Mouse (Mus musculus): ENCODE results near the gene Zfyve28. TPM values are rescaled to one million over a fixed set of nuclear protein-coding genes. Genes with fewer than 3 reads are reported as not detected.

Gene Zfyve28
- total and polyA plus RNA-seq, 2 experiments = 0.15 TPM; not detected in 1

DNA sequence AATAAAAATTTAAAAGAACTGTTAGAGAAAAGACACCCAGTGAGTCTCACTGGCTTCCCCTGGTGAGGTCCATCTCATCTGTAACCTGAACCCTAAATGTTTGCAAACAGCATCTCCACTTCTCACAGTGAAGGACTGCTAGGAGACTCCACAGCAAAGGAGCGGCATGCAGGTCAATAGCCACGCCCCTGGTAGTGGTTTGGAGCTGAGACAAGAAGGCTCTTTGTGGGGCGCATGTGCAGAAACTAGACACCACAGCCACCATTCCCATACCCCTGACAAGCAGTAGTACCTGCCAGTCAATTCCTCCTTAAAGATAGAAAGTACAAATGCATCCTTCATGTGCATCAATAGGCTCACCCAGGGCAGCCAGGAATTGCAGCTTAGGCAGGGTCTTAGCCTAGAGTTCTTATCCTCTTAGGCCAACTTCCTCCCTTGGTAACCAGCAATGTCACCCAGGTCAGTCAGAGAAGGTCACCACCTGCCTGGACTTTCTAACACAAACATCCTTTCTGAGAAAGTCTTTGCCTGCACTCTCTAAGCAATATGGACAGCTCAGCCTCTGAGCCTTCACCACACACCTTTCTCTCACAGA is 4.0 kb downstream of the Zfyve28 start:
- H3K27ac ChIP-seq (replicated peaks; ENCODE audit: insufficient read depth, low read depth, low read length) = no peak overlapping the region

GRCm38 (mm10) chr5:34283355-34283754 is 4.9 kb downstream of the Zfyve28 start:
- peaks cover 15% of the 10 kb centered on the region for H3K27me3 ChIP-seq (ENCODE audit: control insufficient read depth, insufficient read depth, low read length)
- H3K4me1 ChIP-seq (ENCODE audit: control insufficient read depth, insufficient read depth, low read length) = no peaks in the 10 kb centered on the region
- no peak overlapping the region for H3K4me3 ChIP-seq (ENCODE audit: insufficient read depth, low read depth, low read length)
- H3K27ac ChIP-seq (replicated peaks; ENCODE audit: insufficient read depth, low read depth, low read length) = no peak overlapping the region
- no peak for DNase-seq (ENCODE audit: extremely low read depth, low read depth, low spot score)
- no peak overlapping the region for H3K9ac ChIP-seq (ENCODE audit: low read depth, low read length)
- H3K79me2 ChIP-seq (ENCODE audit: control insufficient read depth, insufficient read depth, low read length) = no peaks in the 10 kb centered on the region
- H3K36me3 ChIP-seq (ENCODE audit: control insufficient read depth, insufficient read depth, low read length) = no peaks in the 10 kb centered on the region
- TF ChIP-seq CTCF (IDR thresholded peaks at IDR 0.05; ENCODE audit: low read depth, low read length) (no peak), POLR2A (IDR thresholded peaks at IDR 0.05; ENCODE audit: extremely low read depth, insufficient read depth, low read length) (no peak)
- 94% methylated on average over 5 of the region's 5 CpGs for WGBS

More for the DNA sequence above, 4.0 kb downstream of the Zfyve28 start:
- 72% methylated on average over 3 of the region's 3 CpGs for WGBS
- Histone ChIP-seq H3K36me3 (ENCODE audit: control insufficient read depth, insufficient read depth, low read length) (no peaks in the 10 kb centered on the region), H3K9ac (ENCODE audit: low read depth, low read length) (no peak overlapping the region), H3K4me3 (ENCODE audit: insufficient read depth, low read depth, low read length) (no peak overlapping the region), H3K27me3 (ENCODE audit: control insufficient read depth, insufficient read depth, low read length) (peaks cover 18% of the 10 kb centered on the region), H3K79me2 (ENCODE audit: control insufficient read depth, insufficient read depth, low read length) (no peaks in the 10 kb centered on the region), H3K4me1 (ENCODE audit: control insufficient read depth, insufficient read depth, low read length) (no peaks in the 10 kb centered on the region)
- DNase-seq (ENCODE audit: extremely low read depth, low read depth, low spot score) = no peak
- TF ChIP-seq CTCF (IDR thresholded peaks at IDR 0.05; ENCODE audit: low read depth, low read length) (no peak), POLR2A (IDR thresholded peaks at IDR 0.05; ENCODE audit: extremely low read depth, insufficient read depth, low read length) (no peak)

GRCm38 (mm10) chr5:34280976-34281375 is 7.3 kb downstream of the Zfyve28 start:
- H3K9ac ChIP-seq (ENCODE audit: low read depth, low read length) = no peak overlapping the region
- 74% methylated on average over 7 of the region's 7 CpGs for WGBS
- no peak overlapping the region for H3K4me3 ChIP-seq (ENCODE audit: insufficient read depth, low read depth, low read length)
- no peak overlapping the region for H3K27ac ChIP-seq (replicated peaks; ENCODE audit: insufficient read depth, low read depth, low read length)
- no peaks in the 10 kb centered on the region for H3K4me1 ChIP-seq (ENCODE audit: control insufficient read depth, insufficient read depth, low read length)
- no peak for DNase-seq (ENCODE audit: extremely low read depth, low read depth, low spot score)
- TF ChIP-seq CTCF (IDR thresholded peaks at IDR 0.05; ENCODE audit: low read depth, low read length) (no peak), POLR2A (IDR thresholded peaks at IDR 0.05; ENCODE audit: extremely low read depth, insufficient read depth, low read length) (no peak)
- H3K36me3 ChIP-seq (ENCODE audit: control insufficient read depth, insufficient read depth, low read length) = no peaks in the 10 kb centered on the region
- H3K27me3 ChIP-seq (ENCODE audit: control insufficient read depth, insufficient read depth, low read length) = no peaks in the 10 kb centered on the region
- no peaks in the 10 kb centered on the region for H3K79me2 ChIP-seq (ENCODE audit: control insufficient read depth, insufficient read depth, low read length)

GRCm38 (mm10) chr5:34279214-34279613 is 9.0 kb downstream of the Zfyve28 start:
- H3K9ac ChIP-seq (ENCODE audit: low read depth, low read length) = no peak overlapping the region
- no peak overlapping the region for H3K4me3 ChIP-seq (ENCODE audit: insufficient read depth, low read depth, low read length)
- no peak for DNase-seq (ENCODE audit: extremely low read depth, low read depth, low spot score)
- no peaks in the 10 kb centered on the region for H3K27me3 ChIP-seq (ENCODE audit: control insufficient read depth, insufficient read depth, low read length)
- H3K4me1 ChIP-seq (ENCODE audit: control insufficient read depth, insufficient read depth, low read length) = no peaks in the 10 kb centered on the region
- no peak overlapping the region for H3K27ac ChIP-seq (replicated peaks; ENCODE audit: insufficient read depth, low read depth, low read length)
- no peaks in the 10 kb centered on the region for H3K36me3 ChIP-seq (ENCODE audit: control insufficient read depth, insufficient read depth, low read length)
- WGBS = 81% methylated on average over 9 of the region's 9 CpGs
- no peak for TF ChIP-seq POLR2A (IDR thresholded peaks at IDR 0.05; ENCODE audit: extremely low read depth, insufficient read depth, low read length)
- no peak for TF ChIP-seq CTCF (IDR thresholded peaks at IDR 0.05; ENCODE audit: low read depth, low read length)
- H3K79me2 ChIP-seq (ENCODE audit: control insufficient read depth, insufficient read depth, low read length) = no peaks in the 10 kb centered on the region

- no peaks in the 10 kb centered on the region for H3K27me3 ChIP-seq (ENCODE audit: control insufficient read depth, insufficient read depth, low read length)
- no peak for DNase-seq (ENCODE audit: extremely low read depth, low read depth, low spot score)
- no peak for TF ChIP-seq POLR2A (IDR thresholded peaks at IDR 0.05; ENCODE audit: extremely low read depth, insufficient read depth, low read length)
- no peak for TF ChIP-seq CTCF (IDR thresholded peaks at IDR 0.05; ENCODE audit: low read depth, low read length)
- H3K79me2 ChIP-seq (ENCODE audit: control insufficient read depth, insufficient read depth, low read length) = no peaks in the 10 kb centered on the region
- no peaks in the 10 kb centered on the region for H3K36me3 ChIP-seq (ENCODE audit: control insufficient read depth, insufficient read depth, low read length)
- H3K4me1 ChIP-seq (ENCODE audit: control insufficient read depth, insufficient read depth, low read length) = no peaks in the 10 kb centered on the region
- no peak overlapping the region for H3K9ac ChIP-seq (ENCODE audit: low read depth, low read length)
- no peak overlapping the region for H3K4me3 ChIP-seq (ENCODE audit: insufficient read depth, low read depth, low read length)
- no peak overlapping the region for H3K27ac ChIP-seq (replicated peaks; ENCODE audit: insufficient read depth, low read depth, low read length)
- WGBS = 78% methylated on average over 4 of the region's 4 CpGs
Measured at GRCm38 (mm10) chr5:34278058-34278457, 10.2 kb downstream of the Zfyve28 start.

DNA sequence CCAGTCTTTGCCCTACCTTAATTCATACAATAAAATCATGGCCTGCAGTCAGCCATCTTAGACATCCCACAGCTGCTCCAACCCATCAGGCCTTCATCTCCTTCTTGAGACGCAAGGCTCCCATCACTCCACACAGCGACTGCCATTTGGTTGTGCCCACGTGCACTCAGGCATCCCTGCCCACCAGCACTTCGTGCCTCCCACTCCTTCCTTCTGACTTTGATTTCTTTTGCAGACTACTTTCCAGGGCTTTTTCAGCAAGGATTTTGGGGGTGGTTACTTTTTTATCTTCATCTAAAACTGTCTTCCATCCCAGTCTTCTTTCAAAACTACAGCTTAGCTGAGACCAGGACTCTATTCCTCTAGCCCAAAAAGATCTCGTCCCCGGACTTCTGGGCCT is 11.5 kb downstream of the Zfyve28 start:
- 72% methylated on average over 6 of the region's 6 CpGs for WGBS
- TF ChIP-seq CTCF (IDR thresholded peaks at IDR 0.05; ENCODE audit: low read depth, low read length) (no peak), POLR2A (IDR thresholded peaks at IDR 0.05; ENCODE audit: extremely low read depth, insufficient read depth, low read length) (no peak)
- no peaks in the 10 kb centered on the region for H3K36me3 ChIP-seq (ENCODE audit: control insufficient read depth, insufficient read depth, low read length)
- H3K9ac ChIP-seq (ENCODE audit: low read depth, low read length) = no peak overlapping the region
- DNase-seq (ENCODE audit: extremely low read depth, low read depth, low spot score) = no peak
- no peak overlapping the region for H3K4me3 ChIP-seq (ENCODE audit: insufficient read depth, low read depth, low read length)
- H3K4me1 ChIP-seq (ENCODE audit: control insufficient read depth, insufficient read depth, low read length) = no peaks in the 10 kb centered on the region
- H3K27ac ChIP-seq (replicated peaks; ENCODE audit: insufficient read depth, low read depth, low read length) = no peak overlapping the region
- no peaks in the 10 kb centered on the region for H3K27me3 ChIP-seq (ENCODE audit: control insufficient read depth, insufficient read depth, low read length)
- no peaks in the 10 kb centered on the region for H3K79me2 ChIP-seq (ENCODE audit: control insufficient read depth, insufficient read depth, low read length)
